9 mouse cellular contexts compared by ENCODE assay signal in the genomic region with DNA sequence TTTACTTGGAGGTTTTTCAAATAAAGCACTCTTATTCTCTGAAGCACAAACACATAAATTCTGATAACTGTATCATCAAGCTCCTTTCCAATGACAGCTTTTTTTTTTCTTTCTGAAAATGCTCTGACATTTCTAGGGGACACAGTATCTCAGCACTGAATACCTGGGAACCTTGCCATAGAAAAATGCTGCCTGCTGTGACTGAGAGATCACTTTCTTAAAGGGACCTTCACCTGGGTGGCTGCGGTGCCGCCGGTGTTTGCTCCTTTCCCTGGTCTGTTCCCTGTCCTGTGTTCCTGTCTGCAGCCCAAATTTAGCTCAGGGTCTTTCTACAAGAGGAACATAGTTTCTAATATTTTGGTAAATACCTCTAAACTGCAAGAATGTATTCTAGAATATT. TPM values are rescaled to one million over a fixed set of nuclear protein-coding genes. Genes with fewer than 3 reads are reported as not detected.
DNase-seq lines count a peak whose midpoint lies in the region; ATAC-seq lines count a peak whose summit lies in the region.
"Had no signal": no experiment of that assay in that cellular context is flagged by ENCODE, and none has a peak within 500 bp of the region (broad histone marks: within the 10 kb centered on the region; RNA-seq: fewer than 3 reads in every experiment).

No protein-coding gene starts in this region.

- no peak for ATAC-seq in heart, embryonic 11.5 days (replicated peaks; ENCODE audit: insufficient number of reproducible peaks, low FRiP score, low TSS enrichment)
- no peak for ATAC-seq in forebrain, embryonic 16.5 days

- H3K9me3 ChIP-seq in heart, embryonic 11.5 days (replicated peaks; ENCODE audit: control insufficient read depth, low read length) = no peaks in the 10 kb centered on the region
- H3K9me3 ChIP-seq in forebrain, embryonic 16.5 days (ENCODE audit: control insufficient read depth, low read length) = no peaks in the 10 kb centered on the region

- H3K27ac ChIP-seq in heart, embryonic 11.5 days (ENCODE audit: low read depth, low read length) = no peak overlapping the region
- peak overlapping the region; percentile 43 for H3K27ac ChIP-seq in forebrain, embryonic 16.5 days (ENCODE audit: low read length)

- H3K36me3 ChIP-seq in heart, embryonic 11.5 days (ENCODE audit: control insufficient read depth, insufficient read depth, low read length) = no peaks in the 10 kb centered on the region
- peaks cover under 1% of the 10 kb centered on the region; the same call in 1 of the 2 replicates for H3K36me3 ChIP-seq in forebrain, embryonic 16.5 days (ENCODE audit: control insufficient read depth, insufficient read depth)

- no peak overlapping the region for H3K4me3 ChIP-seq in heart, embryonic 11.5 days (ENCODE audit: low read depth, low read length)
- H3K4me3 ChIP-seq in forebrain, embryonic 16.5 days (replicated peaks; ENCODE audit: low read length) = peak overlapping the region; percentile 66
- H3K4me3 ChIP-seq: megakaryocyte, embryonic 14.5 days had no signal

- H3K4me2 ChIP-seq in heart, embryonic 11.5 days = no peak overlapping the region
- H3K4me2 ChIP-seq in forebrain, embryonic 16.5 days (ENCODE audit: low read length) = peak overlapping the region; percentile 57

- no peak overlapping the region for H3K9ac ChIP-seq in heart, embryonic 11.5 days (ENCODE audit: low read depth, low read length)
- H3K9ac ChIP-seq in forebrain, embryonic 16.5 days (replicated peaks; ENCODE audit: low read depth, low read length) = peak overlapping the region; percentile 57

- no peaks in the 10 kb centered on the region for H3K27me3 ChIP-seq in heart, embryonic 11.5 days (ENCODE audit: control insufficient read depth, insufficient read depth, low read length)
- H3K27me3 ChIP-seq in forebrain, embryonic 16.5 days (replicated peaks; ENCODE audit: control insufficient read depth, insufficient read depth, low read length) = no peaks in the 10 kb centered on the region
- H3K27me3 ChIP-seq: megakaryocyte, embryonic 14.5 days had no signal

- peak; percentile 19 for DNase-seq in heart, adult 8-10 months (ENCODE audit: low spot score)
- peak; percentile 90 for DNase-seq in cerebellum, adult 11-12 months
- peak; percentile 71 for DNase-seq in left cerebral cortex, postnatal 4 days
- no peak for DNase-seq in ovary, postnatal 10 days (ENCODE audit: low spot score)
- no peak for DNase-seq in thymus, postnatal 36 days
- DNase-seq in lung, postnatal 36 days = no peak

- no peaks in the 10 kb centered on the region for H3K4me1 ChIP-seq in heart, embryonic 11.5 days (ENCODE audit: control insufficient read depth, insufficient read depth, low read length)
- H3K4me1 ChIP-seq in forebrain, embryonic 16.5 days (replicated peaks; ENCODE audit: control insufficient read depth, insufficient read depth, low read length) = peaks cover 21% of the 10 kb centered on the region

- intact Hi-C loops in left cerebral cortex, postnatal 4 days (cut with DNase I) = loop anchor here (10.0 kb wide), 1 partner anchor 125 kb away; no protein-coding TSS in a partner anchor

- WGBS in heart, embryonic 11.5 days (ENCODE audit: insufficient replicate concordance) = 57% methylated on average over 3 of the region's 3 CpGs
- 46% methylated on average over 3 of the region's 3 CpGs for WGBS in forebrain, embryonic 16.5 days

RNA-seq across cellular contexts. Expression of gene Mapk10, which starts 1.1 kb away (rescaled TPM):
- total RNA-seq in heart, adult 8-10 months (2022) = 10 to 100 TPM; 25.7 to 37.2 (median 31.2) TPM
- polyA plus RNA-seq in heart, embryonic 11.5 days (2014; fragmentation: Nextera tagmentation; extraction: Ambion mirVana) = 0.52 and 0.86 TPM in 2 replicates
- 90.9 and 96.2 TPM in 2 replicates for polyA plus RNA-seq in forebrain, embryonic 16.5 days (2015; fragmentation: Nextera tagmentation; extraction: Ambion mirVana)
- 100 to 1,000 TPM; 226 to 253 TPM for total RNA-seq in left cerebral cortex, postnatal 4 days (2021)

Comparison
In these comparisons a context has a peak if more than half of its experiments do, and no peak if none do; other contexts are left out.
1. DNase-seq: peak in heart, adult 8-10 months (single experiment), cerebellum, adult 11-12 months (single experiment) and left cerebral cortex, postnatal 4 days (single experiment); none in ovary, postnatal 10 days (single experiment), thymus, postnatal 36 days (0 of 2) and lung, postnatal 36 days (single experiment).
2. RNA of gene Mapk10, which starts 1.1 kb away (total RNA-seq): 226 to 253 TPM in left cerebral cortex, postnatal 4 days; 25.7 to 37.2 TPM in heart, adult 8-10 months; every median in the first group is over 4 times any median in the second.